Mouse (Mus musculus): ENCODE results near the gene Mmp11. TPM values are rescaled to one million over a fixed set of nuclear protein-coding genes. Genes with fewer than 3 reads are reported as not detected.
A peak's percentile ranks its signal among the peaks of the same experiment; 100 is the strongest.

Gene Mmp11
- total and polyA plus RNA-seq, 2 experiments from 2014 or later = 12.6 to 29.4 TPM

DNA sequence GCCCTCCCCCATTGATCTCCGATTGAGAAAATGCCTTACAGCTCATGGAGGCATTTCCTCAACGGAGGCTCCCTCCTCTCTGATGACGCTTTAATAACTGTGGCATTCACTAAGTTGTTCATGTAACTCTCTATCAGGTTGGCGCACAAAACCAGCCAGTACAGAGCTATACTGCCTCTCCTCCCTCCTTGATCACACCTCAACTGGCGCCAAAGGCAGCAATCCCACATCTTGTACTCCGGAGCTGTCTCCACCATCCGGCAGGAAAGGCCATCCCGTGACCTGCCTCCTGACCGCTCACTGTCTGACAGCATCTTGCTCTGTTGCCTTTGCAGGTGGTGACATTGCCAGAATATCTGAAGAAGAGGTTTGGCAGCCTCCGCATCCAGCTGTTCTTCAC lies 37.5 kb upstream of the Mmp11 start:
- H3K9me3 ChIP-seq (replicated peaks; ENCODE audit: control insufficient read depth, low read length) = no peaks in the 10 kb centered on the region; the same call in 1 of the 2 replicates

DNA sequence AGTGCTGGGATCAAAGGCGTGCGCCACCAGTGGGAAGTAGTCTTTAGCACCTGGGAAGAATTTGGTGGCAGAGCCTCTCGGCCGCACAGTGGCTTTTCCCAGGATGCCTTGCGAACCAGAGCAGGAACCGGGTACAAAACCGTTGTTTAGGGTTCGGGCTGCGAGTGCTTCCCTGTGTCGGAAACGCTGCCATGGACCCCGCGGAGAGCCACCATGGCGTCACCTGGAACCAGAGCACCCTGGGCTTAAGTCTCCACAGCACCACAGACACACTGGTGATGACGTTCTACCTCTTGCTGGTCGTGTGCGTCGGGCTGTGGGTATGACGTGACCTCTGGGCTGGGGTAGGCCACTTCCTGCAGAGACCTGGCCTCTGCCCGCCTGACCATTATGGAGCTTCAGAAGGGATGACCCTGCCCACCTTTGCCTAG lies 18.1 kb upstream of the Mmp11 start, which contains the start of gene Gm5134:
Gm5134 (plus strand) TSS at position 134 of the 431 bp plus-strand sequence.
- Histone ChIP-seq H3K27ac (ENCODE audit: low read depth) (no peak within 1 kb of the TSS), H3K4me3 (ENCODE audit: low read depth, low read length) (no peak within 1 kb of the TSS; the same call in 1 of the 2 replicates), H3K4me2 (ENCODE audit: low read depth, low read length) (peak within 1 kb of the TSS; percentile 24; the same call in 1 of the 2 replicates), H3K4me1 (ENCODE audit: control insufficient read depth, insufficient read depth) (peaks cover 6% of the 10 kb centered on the region; the same call in 1 of the 2 replicates), H3K36me3 (replicated peaks; ENCODE audit: control insufficient read depth, insufficient read depth, low read length) (no peaks in the 10 kb centered on the region), H3K9ac (replicated peaks; ENCODE audit: low read depth, low read length) (no peak within 1 kb of the TSS), H3K27me3 (ENCODE audit: control insufficient read depth, insufficient read depth, low read length) (peaks cover 9% of the 10 kb centered on the region; the same call in 1 of the 2 replicates), H3K9me3 (replicated peaks; ENCODE audit: control insufficient read depth, low read length) (no peaks in the 10 kb centered on the region)
- WGBS = 17% methylated on average over 20 of the region's 20 CpGs
- DNase-seq (ENCODE audit: low spot score) = no peak
- ATAC-seq (ENCODE audit: insufficient read depth, low read depth) = no peak
- no peak for TF ChIP-seq EP300 (IDR thresholded peaks at IDR 0.05; ENCODE audit: low read depth)
- no peak for TF ChIP-seq CTCF (IDR thresholded peaks at IDR 0.05; ENCODE audit: low read depth)

More for the DNA sequence above, 37.5 kb upstream of the Mmp11 start:
- Histone ChIP-seq H3K4me2 (ENCODE audit: low read depth, low read length) (no peak overlapping the region), H3K27ac (ENCODE audit: low read depth) (no peak overlapping the region), H3K9ac (replicated peaks; ENCODE audit: low read depth, low read length) (no peak overlapping the region), H3K36me3 (replicated peaks; ENCODE audit: control insufficient read depth, insufficient read depth, low read length) (no peaks in the 10 kb centered on the region), H3K4me1 (ENCODE audit: control insufficient read depth, insufficient read depth) (no peaks in the 10 kb centered on the region), H3K4me3 (ENCODE audit: low read depth, low read length) (no peak overlapping the region), H3K27me3 (ENCODE audit: control insufficient read depth, insufficient read depth, low read length) (no peaks in the 10 kb centered on the region)
- 85% methylated on average over 10 of the region's 10 CpGs for WGBS
- DNase-seq (ENCODE audit: low spot score) (no peak), ATAC-seq (ENCODE audit: insufficient read depth, low read depth) (no peak)
- no peak for TF ChIP-seq EP300 (IDR thresholded peaks at IDR 0.05; ENCODE audit: low read depth)
- TF ChIP-seq CTCF (IDR thresholded peaks at IDR 0.05; ENCODE audit: low read depth) = no peak

DNA sequence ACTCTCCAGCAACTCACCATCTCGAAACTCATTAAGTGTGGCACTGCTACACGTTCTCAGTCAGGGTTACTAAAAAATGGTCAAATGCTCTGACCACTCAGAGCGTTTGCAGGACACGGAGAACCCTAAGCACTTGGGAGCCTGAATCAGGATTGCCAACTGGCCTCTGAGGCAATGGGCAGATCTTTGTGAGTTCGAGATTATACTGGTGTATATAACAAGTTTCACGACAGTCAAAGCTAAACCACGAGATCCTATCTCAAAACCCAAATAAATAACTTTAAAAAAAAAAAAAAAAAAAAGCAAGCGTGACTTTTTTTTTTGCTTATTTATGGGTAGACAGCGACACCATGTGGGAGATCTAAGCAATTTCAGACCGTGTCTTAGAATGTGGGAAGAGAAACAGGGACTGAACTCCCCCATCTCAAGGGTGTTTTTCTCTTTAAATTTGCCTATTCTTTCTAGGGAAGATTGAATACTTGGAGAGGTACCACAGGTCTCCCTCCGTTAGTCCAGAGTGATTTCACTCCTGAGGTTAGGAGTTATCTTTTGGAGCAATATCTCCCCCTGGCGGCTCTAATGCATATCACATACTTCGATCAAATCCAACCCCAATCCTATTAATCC lies 15.2 kb upstream of the Mmp11 start:
- Histone ChIP-seq H3K9me3 (replicated peaks; ENCODE audit: control insufficient read depth, low read length) (no peaks in the 10 kb centered on the region), H3K9ac (replicated peaks; ENCODE audit: low read depth, low read length) (peak overlapping the region; percentile 40), H3K27ac (ENCODE audit: low read depth) (no peak overlapping the region), H3K4me2 (ENCODE audit: low read depth, low read length) (peak overlapping the region; percentile 94), H3K4me1 (ENCODE audit: control insufficient read depth, insufficient read depth) (peaks cover 6% of the 10 kb centered on the region; the same call in 1 of the 2 replicates), H3K27me3 (ENCODE audit: control insufficient read depth, insufficient read depth, low read length) (peaks cover 9% of the 10 kb centered on the region; the same call in 1 of the 2 replicates), H3K4me3 (ENCODE audit: low read depth, low read length) (peak overlapping the region; percentile 56), H3K36me3 (replicated peaks; ENCODE audit: control insufficient read depth, insufficient read depth, low read length) (no peaks in the 10 kb centered on the region)
- 3% methylated on average over 13 of the region's 13 CpGs for WGBS
- ATAC-seq (ENCODE audit: insufficient read depth, low read depth) (no peak), DNase-seq (ENCODE audit: low spot score) (peak; percentile 43)
- TF ChIP-seq CTCF (IDR thresholded peaks at IDR 0.05; ENCODE audit: low read depth) (peak; percentile 58), EP300 (IDR thresholded peaks at IDR 0.05; ENCODE audit: low read depth) (no peak)

DNA sequence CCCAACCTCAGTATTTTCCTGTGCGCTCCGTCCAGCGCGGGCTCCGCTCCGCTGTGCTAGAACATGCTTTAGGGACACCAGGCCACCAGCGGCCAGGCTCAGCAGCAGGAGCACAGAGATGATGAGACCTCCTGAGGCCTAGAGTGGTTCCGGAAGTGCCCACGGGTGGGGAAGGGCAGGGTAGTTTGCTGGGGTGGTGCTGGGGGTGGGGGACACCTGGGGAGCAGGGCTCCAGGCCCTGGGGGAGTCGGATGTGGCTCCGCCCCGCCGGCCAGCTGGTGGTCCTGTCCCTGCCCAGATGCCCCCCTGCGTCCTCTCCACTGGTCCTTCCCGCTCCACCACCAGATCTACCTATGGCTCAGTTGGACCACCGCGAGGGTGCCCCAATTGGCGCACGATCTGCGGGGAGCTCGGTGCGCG lies 14.5 kb upstream of the Mmp11 start:
- TF ChIP-seq EP300 (IDR thresholded peaks at IDR 0.05; ENCODE audit: low read depth) = no peak
- TF ChIP-seq CTCF (IDR thresholded peaks at IDR 0.05; ENCODE audit: low read depth) = no peak
- H3K9ac ChIP-seq (replicated peaks; ENCODE audit: low read depth, low read length) = peak overlapping the region; percentile 40
- no peaks in the 10 kb centered on the region for H3K36me3 ChIP-seq (replicated peaks; ENCODE audit: control insufficient read depth, insufficient read depth, low read length)
- no peaks in the 10 kb centered on the region for H3K9me3 ChIP-seq (replicated peaks; ENCODE audit: control insufficient read depth, low read length)
- H3K4me1 ChIP-seq (ENCODE audit: control insufficient read depth, insufficient read depth) = peaks cover 6% of the 10 kb centered on the region; the same call in 1 of the 2 replicates
- H3K27me3 ChIP-seq (ENCODE audit: control insufficient read depth, insufficient read depth, low read length) = peaks cover 9% of the 10 kb centered on the region; the same call in 1 of the 2 replicates
- H3K27ac ChIP-seq (ENCODE audit: low read depth) = no peak overlapping the region
- H3K4me2 ChIP-seq (ENCODE audit: low read depth, low read length) = peak overlapping the region; percentile 94
- ATAC-seq (ENCODE audit: insufficient read depth, low read depth) = peak; percentile 67
- WGBS = 2% methylated on average over 17 of the region's 23 CpGs
- DNase-seq (ENCODE audit: low spot score) = no peak
- peak overlapping the region; percentile 56 for H3K4me3 ChIP-seq (ENCODE audit: low read depth, low read length)

DNA sequence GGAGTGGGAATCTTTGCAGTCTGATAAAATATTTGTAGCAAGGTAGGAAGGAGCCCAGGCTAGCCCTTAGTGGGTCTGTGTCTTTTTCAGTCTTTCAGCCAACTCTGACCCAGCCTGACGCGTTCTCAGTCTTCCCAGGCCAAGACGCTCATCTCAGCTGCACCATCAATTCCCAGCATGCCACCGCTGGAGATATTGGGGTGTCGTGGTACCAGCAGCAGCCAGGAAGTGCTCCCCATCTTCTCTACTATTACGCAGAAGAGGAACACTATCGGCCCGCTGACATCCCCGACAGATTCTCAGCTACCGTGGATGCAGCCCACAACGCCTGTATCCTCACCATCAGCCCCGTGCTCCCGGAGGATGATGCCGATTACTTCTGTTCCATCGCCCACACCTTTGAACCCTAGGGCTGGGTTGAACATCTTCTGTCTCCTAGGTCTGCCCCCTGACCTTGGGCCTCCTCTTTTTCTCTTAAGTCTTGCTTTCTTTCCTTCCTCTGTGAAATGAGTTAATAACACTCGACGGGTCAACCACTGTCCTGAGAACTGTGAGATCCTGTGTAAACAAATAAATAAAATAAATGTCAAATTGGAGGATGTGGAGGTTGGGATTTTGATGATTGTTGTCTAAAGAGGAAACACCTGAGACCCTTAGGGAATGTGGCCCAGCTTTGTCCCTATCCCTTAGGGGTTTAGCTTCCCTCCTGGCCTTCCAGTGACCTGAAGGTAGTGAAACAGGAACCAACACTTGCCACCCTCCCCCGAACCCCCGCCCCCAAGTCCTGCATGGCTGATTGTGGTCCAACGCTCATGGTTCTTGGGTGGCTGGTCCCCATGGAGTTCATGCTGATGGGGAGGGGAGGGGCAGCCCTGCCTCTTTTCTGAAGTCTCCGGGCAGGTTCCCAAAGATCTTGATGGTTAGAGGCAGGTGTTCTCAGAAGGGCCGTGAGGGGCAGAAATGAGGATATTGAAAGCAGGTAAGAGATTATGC lies 13.1 kb upstream of the Mmp11 start:
- Histone ChIP-seq H3K9me3 (replicated peaks; ENCODE audit: control insufficient read depth, low read length) (no peaks in the 10 kb centered on the region), H3K36me3 (replicated peaks; ENCODE audit: control insufficient read depth, insufficient read depth, low read length) (no peaks in the 10 kb centered on the region), H3K27ac (ENCODE audit: low read depth) (no peak overlapping the region), H3K4me1 (ENCODE audit: control insufficient read depth, insufficient read depth) (peaks cover 8% of the 10 kb centered on the region; the same call in 1 of the 2 replicates), H3K4me2 (ENCODE audit: low read depth, low read length) (no peak overlapping the region), H3K9ac (replicated peaks; ENCODE audit: low read depth, low read length) (no peak overlapping the region), H3K27me3 (ENCODE audit: control insufficient read depth, insufficient read depth, low read length) (peaks cover 9% of the 10 kb centered on the region; the same call in 1 of the 2 replicates), H3K4me3 (ENCODE audit: low read depth, low read length) (no peak overlapping the region)
- 74% methylated on average over 22 of the region's 22 CpGs for WGBS
- ATAC-seq (ENCODE audit: insufficient read depth, low read depth) (no peak), DNase-seq (ENCODE audit: low spot score) (no peak)
- no peak for TF ChIP-seq EP300 (IDR thresholded peaks at IDR 0.05; ENCODE audit: low read depth)
- no peak for TF ChIP-seq CTCF (IDR thresholded peaks at IDR 0.05; ENCODE audit: low read depth)

Measured in heart, postnatal 0 days (tissue).